In the genomic region with DNA sequence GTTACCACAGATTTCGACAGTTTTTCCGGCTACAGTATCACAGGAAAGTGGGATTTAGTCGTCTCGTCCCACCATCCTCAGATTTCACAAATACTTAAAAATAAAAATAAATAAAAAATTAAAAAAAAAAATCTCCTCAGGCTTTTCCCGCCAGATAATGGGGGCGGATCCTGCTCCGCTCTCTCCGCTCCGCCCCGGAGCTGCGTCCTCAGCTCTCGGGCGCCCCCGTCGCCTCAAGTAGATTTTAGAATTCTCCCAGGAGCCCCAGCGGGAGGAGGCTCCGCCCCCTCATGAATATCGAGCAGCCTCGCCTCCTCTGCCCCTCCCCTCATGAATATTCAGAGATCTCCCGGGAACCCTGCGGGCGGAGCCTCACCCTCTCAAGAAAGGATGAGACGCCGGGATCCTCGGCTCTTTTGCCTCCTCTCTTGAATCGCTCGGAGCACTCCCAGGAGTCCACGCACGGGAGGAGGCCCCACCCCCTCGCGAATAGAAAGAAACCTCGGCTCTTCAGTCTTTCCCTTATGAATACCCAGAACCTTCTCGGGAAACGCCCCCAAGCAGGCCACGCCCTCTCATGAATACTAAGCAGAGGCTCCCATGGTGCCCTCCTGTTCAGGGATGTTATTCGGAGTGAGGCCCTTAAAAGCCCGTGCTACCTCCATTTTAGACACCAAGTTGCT, we compare ENCODE assay signal across 8 mouse cellular contexts. TPM values are rescaled to one million over a fixed set of nuclear protein-coding genes. Genes with fewer than 3 reads are reported as not detected.
A peak's percentile ranks its signal among the peaks of the same experiment; 100 is the strongest.
DNase-seq lines count a peak whose midpoint lies in the region; ATAC-seq and TF ChIP-seq lines count a peak whose summit lies in the region.

A gene (minus strand): TSS at position 237 of the 683 bp plus-strand sequence.

- DNase-seq in A20 (ENCODE audit: low read depth, low spot score) = peak; percentile 99
- peak; percentile 97 to 98 for DNase-seq in heart, adult 9 months (ENCODE audit: low spot score in 2 of 2)
- DNase-seq in monocyte, adult 2 months (ENCODE audit: low read depth in 1 of 2, low spot score in 2 of 2) = peak; percentile 94 to 95
- DNase-seq in spleen, postnatal 36 days (ENCODE audit: low spot score in 2 of 2) = peak; percentile 96 to 98

- peak within 1 kb of the TSS; percentile 73 for H3K4me3 ChIP-seq in bone marrow macrophage, adult 2 months (ENCODE audit: insufficient read depth, low read length)
- H3K4me3 ChIP-seq in embryonic fibroblast, embryonic 13.5 days (ENCODE audit: insufficient read depth, low read length) = peak within 1 kb of the TSS; percentile 74
- peak within 1 kb of the TSS; percentile 56 for H3K4me3 ChIP-seq in kidney, embryonic 14.5 days (ENCODE audit: low read length)
- H3K4me3 ChIP-seq in limb, embryonic 15.5 days = peak within 1 kb of the TSS; percentile 59

- peak within 1 kb of the TSS; percentile 58 for H3K9ac ChIP-seq in kidney, embryonic 14.5 days (ENCODE audit: low read depth, low read length)
- H3K9ac ChIP-seq in limb, embryonic 15.5 days = peak within 1 kb of the TSS; percentile 37; the same call in 1 of the 2 replicates

- no peaks in the 10 kb centered on the region for H3K36me3 ChIP-seq in kidney, embryonic 14.5 days (ENCODE audit: control insufficient read depth, insufficient read depth, low read length)
- no peaks in the 10 kb centered on the region for H3K36me3 ChIP-seq in limb, embryonic 15.5 days

- peak within 1 kb of the TSS; percentile 54 for H3K4me2 ChIP-seq in kidney, embryonic 14.5 days (replicated peaks; ENCODE audit: low read depth, low read length)
- peak within 1 kb of the TSS; percentile 60 for H3K4me2 ChIP-seq in limb, embryonic 15.5 days

- no peak for TF ChIP-seq POLR2A in bone marrow macrophage, adult 2 months (IDR thresholded peaks at IDR 0.05; ENCODE audit: borderline replicate concordance, low read depth, low read length)
- TF ChIP-seq POLR2A in embryonic fibroblast, embryonic 13.5 days (IDR thresholded peaks at IDR 0.05; ENCODE audit: low read depth, low read length) = peak; percentile 83

- H3K27me3 ChIP-seq in kidney, embryonic 14.5 days (ENCODE audit: control insufficient read depth, insufficient read depth, low read length) = no peaks in the 10 kb centered on the region
- H3K27me3 ChIP-seq in limb, embryonic 15.5 days = no peaks in the 10 kb centered on the region

- H3K27ac ChIP-seq in bone marrow macrophage, adult 2 months (ENCODE audit: insufficient read depth, low read depth, low read length) = peak within 1 kb of the TSS; percentile 90
- peak within 1 kb of the TSS; percentile 83 for H3K27ac ChIP-seq in embryonic fibroblast, embryonic 13.5 days (ENCODE audit: insufficient read depth, low read length)
- peak within 1 kb of the TSS; percentile 86 for H3K27ac ChIP-seq in kidney, embryonic 14.5 days (ENCODE audit: low read depth, low read length)
- H3K27ac ChIP-seq in limb, embryonic 15.5 days = peak within 1 kb of the TSS; percentile 89

- ATAC-seq in kidney, embryonic 14.5 days (ENCODE audit: low FRiP score, low TSS enrichment) = peak; percentile 97
- ATAC-seq in limb, embryonic 15.5 days (ENCODE audit: insufficient number of reproducible peaks, low FRiP score, low TSS enrichment, low read depth) = peak; percentile 94

- no peaks in the 10 kb centered on the region for H3K9me3 ChIP-seq in kidney, embryonic 14.5 days (ENCODE audit: control insufficient read depth, low read length)
- H3K9me3 ChIP-seq in limb, embryonic 15.5 days = no peaks in the 10 kb centered on the region

- under 1% methylated on average over 37 of the region's 37 CpGs for WGBS in kidney, embryonic 14.5 days
- WGBS in limb, embryonic 15.5 days = under 1% methylated on average over 37 of the region's 37 CpGs

- TF ChIP-seq CTCF in bone marrow macrophage, adult 2 months (IDR thresholded peaks at IDR 0.05; ENCODE audit: low read depth, low read length) = no peak
- no peak for TF ChIP-seq CTCF in embryonic fibroblast, embryonic 13.5 days (IDR thresholded peaks at IDR 0.05; ENCODE audit: borderline replicate concordance, insufficient read depth, low read length)

- H3K4me1 ChIP-seq in bone marrow macrophage, adult 2 months (ENCODE audit: control insufficient read depth, insufficient read depth, low read length) = no peaks in the 10 kb centered on the region
- no peaks in the 10 kb centered on the region for H3K4me1 ChIP-seq in embryonic fibroblast, embryonic 13.5 days (ENCODE audit: control insufficient read depth, insufficient read depth, low read length)
- no peaks in the 10 kb centered on the region for H3K4me1 ChIP-seq in kidney, embryonic 14.5 days (ENCODE audit: control insufficient read depth, insufficient read depth, low read length)
- H3K4me1 ChIP-seq in limb, embryonic 15.5 days = no peaks in the 10 kb centered on the region

RNA-seq across cellular contexts. Expression of the gene that starts here (rescaled TPM):
- 0.67 and 1.5 TPM in 2 replicates for polyA plus RNA-seq in bone marrow macrophage, adult 2 months (2012; ENCODE audit: insufficient read depth, insufficient read length, missing spikeins)
- polyA plus RNA-seq in embryonic fibroblast, embryonic 13.5 days (2011; ENCODE audit: insufficient read length, low read depth, missing spikeins) = 0.53 and 1.4 TPM in 2 replicates
- 0.33 and 0.47 TPM in 2 replicates for polyA plus RNA-seq in kidney, embryonic 14.5 days (2014; fragmentation: Nextera tagmentation; extraction: Ambion mirVana)
- 0.26 and 0.74 TPM in 2 replicates for polyA plus RNA-seq in limb, embryonic 15.5 days (2015; fragmentation: Nextera tagmentation; extraction: Ambion mirVana)

Comparison
In these comparisons a context has a peak if more than half of its experiments do, and no peak if none do; other contexts are left out.
1. Peak in every context shown above with its lines: DNase-seq, ATAC-seq, H3K4me3 ChIP-seq and H3K27ac ChIP-seq.
2. Peak in ATAC-seq, H3K4me3 ChIP-seq, H3K27ac ChIP-seq, H3K9ac ChIP-seq and H3K4me2 ChIP-seq in kidney, embryonic 14.5 days; RNA of the gene not detected or under 1 TPM.
3. Peak in ATAC-seq, H3K4me3 ChIP-seq, H3K27ac ChIP-seq, H3K9ac ChIP-seq and H3K4me2 ChIP-seq in limb, embryonic 15.5 days; RNA of the gene not detected or under 1 TPM.